Mouse (Mus musculus) WW6 (cell line): ENCODE data around the gene Myzap.
"Not testable (repeated sequence)": the region's sequence is repeated elsewhere in the genome, so short reads cannot be mapped to it uniquely, and the experiment has no call there.

ENCODE experiments used
- DNase-seq: peaks from one replicate; pipeline ENCODE4 v3.0.0-alpha.2; 2013; ENCODE audit warnings: low read depth, low spot score

The Myzap gene

DNA sequence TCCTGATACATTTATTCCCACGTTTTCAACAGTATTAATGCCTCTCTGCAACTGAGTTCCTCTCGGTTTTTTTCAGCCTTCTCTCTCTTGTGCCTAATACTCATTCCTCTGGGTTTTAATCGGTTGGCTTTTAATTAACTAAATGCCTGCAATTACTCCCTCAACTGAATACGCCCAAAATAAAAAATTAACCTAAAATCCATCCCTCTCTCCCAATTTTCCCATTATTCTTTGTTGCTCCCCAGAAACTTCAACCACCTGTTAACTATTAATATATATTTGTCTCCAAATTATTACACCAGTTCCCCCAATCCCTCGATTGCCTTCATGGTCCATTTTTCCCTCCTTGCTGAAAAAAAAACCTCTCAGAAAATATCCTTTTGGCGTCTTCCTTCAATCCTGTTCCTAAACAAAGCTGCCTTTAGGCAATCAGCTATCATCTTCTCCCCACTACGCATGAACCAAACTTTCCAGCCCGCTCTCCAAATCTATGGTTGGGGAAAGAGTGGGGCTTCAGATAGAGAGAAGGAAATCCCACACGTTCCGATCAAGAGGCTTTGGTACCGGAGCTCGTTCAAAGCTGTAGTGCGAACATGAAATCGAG is 107.2 kb downstream of the Myzap start:
- no peak for DNase-seq

- DNase-seq = not testable (repeated sequence)
These were observed 108.3 kb downstream of the Myzap start for GRCm38 (mm10) chr9:71483872-71484271.

DNA sequence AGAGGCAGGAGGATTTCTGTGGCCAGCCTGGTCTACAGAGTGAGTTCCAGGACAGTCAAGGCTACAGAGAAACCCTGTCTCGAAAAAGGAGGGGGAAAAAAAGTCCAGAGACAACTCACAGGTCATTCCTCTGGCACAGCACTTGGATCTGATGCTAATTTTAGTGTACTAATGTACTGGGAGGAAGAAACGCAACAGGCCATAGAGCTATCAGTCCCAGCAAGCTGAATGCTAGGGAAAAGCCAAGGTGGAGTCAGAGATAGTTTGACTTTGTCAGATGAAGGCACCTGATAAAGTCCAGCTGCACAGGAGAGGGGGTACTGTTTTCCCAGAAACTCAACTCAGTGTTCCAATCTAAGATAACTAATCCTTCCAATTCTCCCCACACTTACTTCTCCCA is 111.9 kb downstream of the Myzap start:
- no peak for DNase-seq

- DNase-seq = no peak
These were observed 112.7 kb downstream of the Myzap start for GRCm38 (mm10) chr9:71479413-71479812.

DNA sequence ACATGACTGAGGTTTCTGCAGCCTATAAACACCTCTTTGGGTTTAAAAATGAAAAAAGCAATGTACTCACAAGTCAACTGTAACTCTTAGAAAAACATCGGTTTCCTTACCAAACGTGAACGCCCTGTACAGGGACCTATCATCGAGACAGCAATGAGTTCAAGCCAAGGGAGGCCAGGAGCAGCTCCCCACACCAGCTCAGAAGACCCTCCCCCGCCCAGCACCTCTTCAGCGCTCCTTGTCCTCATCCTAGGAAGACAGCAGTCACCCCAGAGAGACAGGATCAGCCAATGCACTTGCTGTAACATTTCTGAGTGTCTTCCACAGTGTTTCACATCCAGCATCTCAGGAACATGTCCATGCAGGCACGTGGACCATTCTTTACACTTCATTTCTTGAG is 113.6 kb downstream of the Myzap start:
- DNase-seq = no peak

- no peak for DNase-seq
These were observed 115.6 kb downstream of the Myzap start for GRCm38 (mm10) chr9:71476601-71477000.

GRCm38 (mm10) chr9:71475536-71475935 is 116.6 kb downstream of the Myzap start:
- no peak for DNase-seq

GRCm38 (mm10) chr9:71467434-71467833 is 124.7 kb downstream of the Myzap start:
- DNase-seq = no peak

DNA sequence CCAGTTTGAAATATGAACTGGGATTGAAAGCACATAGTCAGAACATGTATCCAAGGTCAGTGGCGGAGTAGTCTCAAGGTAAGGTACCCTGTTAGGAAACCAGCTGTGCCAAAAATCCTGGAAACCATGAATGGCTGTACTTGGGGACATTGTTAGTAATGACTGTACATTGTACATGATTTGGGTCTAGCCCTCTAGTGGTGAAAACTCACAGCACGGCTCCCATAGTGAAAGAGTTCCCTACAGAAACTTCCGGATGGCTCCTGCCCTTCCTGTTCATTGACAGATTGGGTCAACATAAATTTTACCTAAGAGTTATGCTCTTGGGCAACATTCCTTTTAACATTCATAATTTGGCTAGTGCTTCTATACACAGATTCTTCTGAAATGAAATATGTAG is 126.0 kb downstream of the Myzap start:
- no peak for DNase-seq

GRCm38 (mm10) chr9:71463072-71463667 is 129.0 kb downstream of the Myzap start:
- DNase-seq = no peak

GRCm38 (mm10) chr9:71456738-71457137 is 135.4 kb downstream of the Myzap start:
- no peak for DNase-seq
